Mouse (Mus musculus): ENCODE measurements around the gene Icam5. TPM values are rescaled to one million over a fixed set of nuclear protein-coding genes. Genes with fewer than 3 reads are reported as not detected.
"Not testable (repeated sequence)": the region's sequence is repeated elsewhere in the genome, so short reads cannot be mapped to it uniquely, and the experiment has no call there.

Icam5 gene
- polyA plus RNA-seq, 1 experiment from 2014 or later: not detected

GRCm38 (mm10) chr9:21008007-21008406 is 23.9 kb upstream of the Icam5 start:
- 88% methylated on average over 7 of the region's 7 CpGs for WGBS
- Histone ChIP-seq H3K27me3 (ENCODE audit: control insufficient read depth, insufficient read depth, low read length) (no peaks in the 10 kb centered on the region), H3K9ac (replicated peaks; ENCODE audit: low read length) (no peak overlapping the region), H3K4me2 (ENCODE audit: low read depth, low read length) (no peak overlapping the region), H3K4me3 (ENCODE audit: low read depth, low read length) (no peak overlapping the region), H3K4me1 (ENCODE audit: control insufficient read depth, insufficient read depth, low read length) (no peaks in the 10 kb centered on the region), H3K9me3 (replicated peaks; ENCODE audit: control insufficient read depth, low read length) (no peaks in the 10 kb centered on the region), H3K27ac (replicated peaks; ENCODE audit: low read depth, low read length) (no peak overlapping the region), H3K36me3 (replicated peaks; ENCODE audit: control insufficient read depth, insufficient read depth, low read depth, low read length) (peaks cover 6% of the 10 kb centered on the region; the same call in 1 of the 2 replicates)
- DNase-seq (ENCODE audit: low spot score): no peak
- ATAC-seq (replicated peaks; ENCODE audit: insufficient number of reproducible peaks, low FRiP score, low TSS enrichment, low read depth): no peak

DNA sequence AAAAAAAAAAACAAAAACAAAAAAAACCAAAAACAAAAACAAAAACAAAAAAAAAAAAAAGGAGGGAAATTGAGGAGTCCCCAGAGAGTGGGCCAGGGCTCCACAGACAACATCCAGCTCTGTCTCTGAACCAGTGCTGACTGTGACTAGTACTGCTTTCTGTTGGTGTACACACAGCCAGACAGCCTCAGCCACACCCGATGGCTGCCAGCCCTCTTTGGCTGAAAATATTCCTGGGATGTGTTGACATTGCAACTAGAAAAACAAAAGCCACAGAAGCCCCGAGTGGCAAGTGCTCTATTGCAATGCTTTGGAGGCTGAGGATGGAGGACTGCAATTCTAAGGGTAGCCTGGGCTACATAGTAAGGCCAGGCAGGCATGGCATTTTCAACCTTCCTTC is 21.5 kb upstream of the Icam5 start:
- ATAC-seq (replicated peaks; ENCODE audit: insufficient number of reproducible peaks, low FRiP score, low TSS enrichment, low read depth) (no peak), DNase-seq (ENCODE audit: low spot score) (no peak)
- H3K9ac ChIP-seq (replicated peaks; ENCODE audit: low read length): no peak overlapping the region
- H3K27me3 ChIP-seq (ENCODE audit: control insufficient read depth, insufficient read depth, low read length): peaks cover 7% of the 10 kb centered on the region
- peaks cover 6% of the 10 kb centered on the region; the same call in 1 of the 2 replicates for H3K36me3 ChIP-seq (replicated peaks; ENCODE audit: control insufficient read depth, insufficient read depth, low read depth, low read length)
- H3K4me2 ChIP-seq (ENCODE audit: low read depth, low read length): no peak overlapping the region
- H3K4me1 ChIP-seq (ENCODE audit: control insufficient read depth, insufficient read depth, low read length): no peaks in the 10 kb centered on the region
- WGBS: 64% methylated on average over 2 of the region's 2 CpGs
- no peak overlapping the region for H3K4me3 ChIP-seq (ENCODE audit: low read depth, low read length)
- H3K27ac ChIP-seq (replicated peaks; ENCODE audit: low read depth, low read length): no peak overlapping the region
- no peaks in the 10 kb centered on the region for H3K9me3 ChIP-seq (replicated peaks; ENCODE audit: control insufficient read depth, low read length)

- H3K4me2 ChIP-seq (ENCODE audit: low read depth, low read length); H3K9ac ChIP-seq (replicated peaks; ENCODE audit: low read length); H3K9me3 ChIP-seq (replicated peaks; ENCODE audit: control insufficient read depth, low read length); H3K4me1 ChIP-seq (ENCODE audit: control insufficient read depth, insufficient read depth, low read length); H3K36me3 ChIP-seq (replicated peaks; ENCODE audit: control insufficient read depth, insufficient read depth, low read depth, low read length); DNase-seq (ENCODE audit: low spot score); H3K4me3 ChIP-seq (ENCODE audit: low read depth, low read length); ATAC-seq (replicated peaks; ENCODE audit: insufficient number of reproducible peaks, low FRiP score, low TSS enrichment, low read depth); H3K27ac ChIP-seq (replicated peaks; ENCODE audit: low read depth, low read length): not testable (repeated sequence)
- 70% methylated on average over 9 of the region's 9 CpGs for WGBS
- H3K27me3 ChIP-seq (ENCODE audit: control insufficient read depth, insufficient read depth, low read length): peaks cover 14% of the 10 kb centered on the region
Measured at GRCm38 (mm10) chr9:21010939-21011541, 20.8 kb upstream of the Icam5 start.

DNA sequence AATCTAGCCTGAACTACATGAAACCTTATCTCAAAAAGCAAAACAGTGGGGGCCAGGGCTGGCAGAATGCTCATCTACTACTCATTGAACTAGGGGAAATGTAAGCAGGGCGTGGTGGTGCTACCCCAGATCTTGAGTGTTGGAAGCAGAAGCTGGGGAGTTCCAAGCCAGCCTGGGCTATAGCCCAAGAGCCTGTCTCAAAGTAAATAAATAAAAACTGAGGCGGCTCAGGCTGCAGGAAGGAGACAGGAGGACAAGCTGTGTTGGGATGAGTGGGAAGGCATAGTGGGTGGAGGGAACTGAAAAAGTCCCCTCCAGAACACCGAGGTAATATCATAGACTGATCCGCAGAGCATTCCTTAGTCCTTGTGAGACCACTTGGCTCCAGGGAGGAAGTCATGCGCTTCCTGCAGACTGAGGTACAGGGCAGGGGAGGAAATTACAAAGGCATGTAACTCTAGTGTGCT is 20.0 kb upstream of the Icam5 start:
- Histone ChIP-seq H3K9ac (replicated peaks; ENCODE audit: low read length) (no peak overlapping the region), H3K27me3 (ENCODE audit: control insufficient read depth, insufficient read depth, low read length) (peaks cover 22% of the 10 kb centered on the region), H3K4me1 (ENCODE audit: control insufficient read depth, insufficient read depth, low read length) (no peaks in the 10 kb centered on the region; the same call in 1 of the 2 replicates), H3K9me3 (replicated peaks; ENCODE audit: control insufficient read depth, low read length) (no peaks in the 10 kb centered on the region), H3K4me3 (ENCODE audit: low read depth, low read length) (no peak overlapping the region), H3K4me2 (ENCODE audit: low read depth, low read length) (no peak overlapping the region), H3K36me3 (replicated peaks; ENCODE audit: control insufficient read depth, insufficient read depth, low read depth, low read length) (peaks cover 3% of the 10 kb centered on the region; the same call in 1 of the 2 replicates), H3K27ac (replicated peaks; ENCODE audit: low read depth, low read length) (no peak overlapping the region)
- DNase-seq (ENCODE audit: low spot score): no peak
- no peak for ATAC-seq (replicated peaks; ENCODE audit: insufficient number of reproducible peaks, low FRiP score, low TSS enrichment, low read depth)
- WGBS: 68% methylated on average over 5 of the region's 5 CpGs

GRCm38 (mm10) chr9:21012368-21012767 is 19.5 kb upstream of the Icam5 start:
- Histone ChIP-seq H3K27me3 (ENCODE audit: control insufficient read depth, insufficient read depth, low read length) (peaks cover 26% of the 10 kb centered on the region), H3K4me1 (ENCODE audit: control insufficient read depth, insufficient read depth, low read length) (no peaks in the 10 kb centered on the region; the same call in none of the 2 replicates), H3K4me2 (ENCODE audit: low read depth, low read length) (no peak overlapping the region), H3K9ac (replicated peaks; ENCODE audit: low read length) (no peak overlapping the region), H3K9me3 (replicated peaks; ENCODE audit: control insufficient read depth, low read length) (no peaks in the 10 kb centered on the region), H3K36me3 (replicated peaks; ENCODE audit: control insufficient read depth, insufficient read depth, low read depth, low read length) (no peaks in the 10 kb centered on the region; the same call in 1 of the 2 replicates), H3K4me3 (ENCODE audit: low read depth, low read length) (no peak overlapping the region), H3K27ac (replicated peaks; ENCODE audit: low read depth, low read length) (no peak overlapping the region)
- ATAC-seq (replicated peaks; ENCODE audit: insufficient number of reproducible peaks, low FRiP score, low TSS enrichment, low read depth) (no peak), DNase-seq (ENCODE audit: low spot score) (no peak)
- 33% methylated on average over 1 of the region's 1 CpGs for WGBS

DNA sequence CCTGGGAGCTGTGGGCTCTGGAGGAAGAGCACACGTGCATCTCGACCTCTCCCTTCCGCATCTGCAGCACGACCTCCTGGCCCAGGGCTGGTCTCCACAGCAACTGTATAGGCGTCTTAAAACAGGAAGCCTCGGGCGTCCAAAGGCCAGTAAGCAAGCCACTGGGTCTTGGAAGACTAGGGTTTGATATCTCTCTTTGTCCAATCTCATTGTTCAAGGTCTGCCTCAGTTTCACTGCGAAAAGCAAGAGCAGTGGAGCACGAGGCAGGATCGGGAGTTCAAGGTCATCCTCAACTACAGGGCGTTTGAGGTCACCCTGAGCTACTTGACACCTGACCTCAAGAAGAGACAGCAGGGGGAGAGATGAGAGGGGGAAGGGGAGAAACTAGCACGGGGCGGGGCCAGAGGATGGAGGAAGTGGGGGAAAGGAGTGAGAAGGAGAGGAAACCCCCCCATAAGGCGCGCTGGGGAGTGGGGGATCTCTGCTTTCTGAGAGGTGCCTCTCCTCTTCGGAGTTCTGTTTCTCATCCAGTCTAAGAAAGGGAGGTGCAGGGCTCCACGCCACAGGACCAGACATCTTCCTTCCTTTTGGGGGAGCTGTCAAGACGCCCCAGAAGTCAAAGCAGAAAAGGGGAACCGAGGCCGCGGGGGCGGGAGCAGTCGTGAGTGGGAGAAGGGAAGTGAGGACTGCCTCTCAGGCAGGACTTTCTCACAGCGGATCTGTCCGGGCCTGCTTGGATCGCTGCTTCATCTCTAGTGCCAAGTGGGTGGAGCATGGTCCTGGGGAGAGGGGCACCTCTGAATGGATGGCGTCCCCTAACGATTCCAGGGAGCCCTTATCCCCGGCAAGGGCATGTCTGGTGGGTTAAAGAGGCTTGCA is 16.9 kb upstream of the Icam5 start:
- DNase-seq (ENCODE audit: low spot score) (no peak), ATAC-seq (replicated peaks; ENCODE audit: insufficient number of reproducible peaks, low FRiP score, low TSS enrichment, low read depth) (no peak)
- peak overlapping the region; percentile 29 for H3K4me2 ChIP-seq (ENCODE audit: low read depth, low read length)
- H3K9ac ChIP-seq (replicated peaks; ENCODE audit: low read length): no peak overlapping the region
- peak overlapping the region; percentile 23; the same call in 1 of the 2 replicates for H3K4me3 ChIP-seq (ENCODE audit: low read depth, low read length)
- H3K27ac ChIP-seq (replicated peaks; ENCODE audit: low read depth, low read length): no peak overlapping the region
- no peaks in the 10 kb centered on the region; the same call in none of the 2 replicates for H3K4me1 ChIP-seq (ENCODE audit: control insufficient read depth, insufficient read depth, low read length)
- 1% methylated on average over 29 of the region's 29 CpGs for WGBS
- H3K27me3 ChIP-seq (ENCODE audit: control insufficient read depth, insufficient read depth, low read length): peaks cover 30% of the 10 kb centered on the region
- no peaks in the 10 kb centered on the region for H3K36me3 ChIP-seq (replicated peaks; ENCODE audit: control insufficient read depth, insufficient read depth, low read depth, low read length)
- no peaks in the 10 kb centered on the region for H3K9me3 ChIP-seq (replicated peaks; ENCODE audit: control insufficient read depth, low read length)

- Histone ChIP-seq H3K9ac (replicated peaks; ENCODE audit: low read length) (no peak within 1 kb of the TSS), H3K27ac (replicated peaks; ENCODE audit: low read depth, low read length) (no peak within 1 kb of the TSS), H3K27me3 (ENCODE audit: control insufficient read depth, insufficient read depth, low read length) (peaks cover 30% of the 10 kb centered on the region), H3K9me3 (replicated peaks; ENCODE audit: control insufficient read depth, low read length) (no peaks in the 10 kb centered on the region), H3K4me2 (ENCODE audit: low read depth, low read length) (peak within 1 kb of the TSS; percentile 30), H3K4me1 (ENCODE audit: control insufficient read depth, insufficient read depth, low read length) (no peaks in the 10 kb centered on the region; the same call in none of the 2 replicates), H3K36me3 (replicated peaks; ENCODE audit: control insufficient read depth, insufficient read depth, low read depth, low read length) (no peaks in the 10 kb centered on the region), H3K4me3 (ENCODE audit: low read depth, low read length) (peak within 1 kb of the TSS; percentile 23)
- ATAC-seq (replicated peaks; ENCODE audit: insufficient number of reproducible peaks, low FRiP score, low TSS enrichment, low read depth) (no peak), DNase-seq (ENCODE audit: low spot score) (no peak)
- WGBS: 1% methylated on average over 30 of the region's 30 CpGs
Measured at GRCm38 (mm10) chr9:21015571-21016130, 16.2 kb upstream of the Icam5 start, which contains the start of gene Icam1. Icam1 (plus strand) TSS chr9:21015985.
